Mouse (Mus musculus): Measurements from ENCODE around the gene Crlf2.

DNA sequence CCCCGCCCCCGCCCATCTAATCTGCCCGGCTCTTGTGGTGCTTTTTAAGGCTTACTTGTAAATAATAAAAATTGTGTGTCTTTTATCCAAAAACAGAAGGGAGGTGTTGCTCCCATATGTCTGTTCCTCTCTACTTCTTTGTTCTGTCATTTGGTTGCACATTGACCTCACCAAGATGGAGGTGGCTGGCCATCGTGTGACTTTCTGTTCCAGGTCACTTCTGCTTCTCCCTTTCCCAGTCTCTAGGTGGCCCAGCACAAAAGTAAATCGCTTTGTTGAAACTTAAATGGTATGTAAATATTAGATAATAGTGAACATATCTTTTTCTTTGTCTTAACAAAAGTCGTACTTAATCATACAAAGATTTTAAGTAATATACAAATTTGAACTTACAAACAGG is 398 bp upstream of the Crlf2 start:
- TF ChIP-seq POLR2A (IDR thresholded peaks at IDR 0.05; ENCODE audit: insufficient read depth, low read length) (no peak), CTCF (IDR thresholded peaks at IDR 0.05; ENCODE audit: low read depth, low read length) (no peak), EP300 (IDR thresholded peaks at IDR 0.05; ENCODE audit: insufficient read depth, low read depth, low read length) (no peak)

Measured in ES-Bruce4 (cell line).